Mouse (Mus musculus): ENCODE measurements around the gene Pex14. TPM values are rescaled to one million over a fixed set of nuclear protein-coding genes. Genes with fewer than 3 reads are reported as not detected.
A peak's percentile ranks its signal among the peaks of the same experiment; 100 is the strongest.

Pex14 gene
- polyA plus RNA-seq, 1 experiment from 2014 or later: 43.7 TPM

GRCm38 (mm10) chr4:149058298-149058697 is 41.4 kb downstream of the Pex14 start:
- WGBS: 52% methylated on average over 7 of the region's 7 CpGs
- peak overlapping the region; percentile 42 for H3K4me2 ChIP-seq
- no peak for ATAC-seq (ENCODE audit: insufficient read depth)

GRCm38 (mm10) chr4:149057470-149057869 is 42.2 kb downstream of the Pex14 start:
- ATAC-seq (ENCODE audit: insufficient read depth) (no peak; the same call in 1 of the 2 replicates), DNase-seq (peak; percentile 61)
- Histone ChIP-seq H3K4me1 (ENCODE audit: insufficient read depth) (peaks cover 13% of the 10 kb centered on the region; the same call in 1 of the 2 replicates), H3K27ac (ENCODE audit: low read depth) (peak overlapping the region; percentile 59; the same call in 1 of the 2 replicates), H3K9me3 (ENCODE audit: low read depth, low read length) (no peaks in the 10 kb centered on the region), H3K9ac (no peak overlapping the region), H3K4me2 (peak overlapping the region; percentile 38; the same call in 1 of the 2 replicates), H3K27me3 (ENCODE audit: insufficient read depth, low read length) (no peaks in the 10 kb centered on the region), H3K36me3 (ENCODE audit: insufficient read depth) (no peaks in the 10 kb centered on the region), H3K4me3 (ENCODE audit: low read depth, low read length) (no peak overlapping the region)
- 27% methylated on average over 14 of the region's 14 CpGs for WGBS
- no peak for TF ChIP-seq CTCF (IDR thresholded peaks at IDR 0.05; ENCODE audit: low read depth)

More at GRCm38 (mm10) chr4:149058298-149058697, 41.4 kb downstream of the Pex14 start:
- H3K9ac ChIP-seq: no peak overlapping the region
- no peak overlapping the region for H3K4me3 ChIP-seq (ENCODE audit: low read depth, low read length)
- no peaks in the 10 kb centered on the region for H3K27me3 ChIP-seq (ENCODE audit: insufficient read depth, low read length)
- DNase-seq: no peak
- peak overlapping the region; percentile 82 for H3K27ac ChIP-seq (ENCODE audit: low read depth)
- H3K36me3 ChIP-seq (ENCODE audit: insufficient read depth): no peaks in the 10 kb centered on the region
- peaks cover 13% of the 10 kb centered on the region; the same call in 1 of the 2 replicates for H3K4me1 ChIP-seq (ENCODE audit: insufficient read depth)
- no peak for TF ChIP-seq CTCF (IDR thresholded peaks at IDR 0.05; ENCODE audit: low read depth)
- H3K9me3 ChIP-seq (ENCODE audit: low read depth, low read length): no peaks in the 10 kb centered on the region

- WGBS: 67% methylated on average over 16 of the region's 16 CpGs
- H3K4me1 ChIP-seq (ENCODE audit: insufficient read depth): peaks cover 13% of the 10 kb centered on the region; the same call in 1 of the 2 replicates
- ATAC-seq (ENCODE audit: insufficient read depth): no peak
- H3K36me3 ChIP-seq (ENCODE audit: insufficient read depth): no peaks in the 10 kb centered on the region
- H3K9me3 ChIP-seq (ENCODE audit: low read depth, low read length): no peaks in the 10 kb centered on the region
- no peak overlapping the region for H3K27ac ChIP-seq (ENCODE audit: low read depth)
- H3K27me3 ChIP-seq (ENCODE audit: insufficient read depth, low read length): no peaks in the 10 kb centered on the region
- no peak for DNase-seq
- H3K9ac ChIP-seq: no peak overlapping the region
- no peak for TF ChIP-seq CTCF (IDR thresholded peaks at IDR 0.05; ENCODE audit: low read depth)
- no peak overlapping the region for H3K4me3 ChIP-seq (ENCODE audit: low read depth, low read length)
- H3K4me2 ChIP-seq: peak overlapping the region; percentile 38; the same call in 1 of the 2 replicates
These were observed 42.7 kb downstream of the Pex14 start for GRCm38 (mm10) chr4:149056957-149057356.

- no peak overlapping the region for H3K27ac ChIP-seq (ENCODE audit: low read depth)
- no peak overlapping the region for H3K4me2 ChIP-seq
- no peaks in the 10 kb centered on the region for H3K9me3 ChIP-seq (ENCODE audit: low read depth, low read length)
- no peak for TF ChIP-seq CTCF (IDR thresholded peaks at IDR 0.05; ENCODE audit: low read depth)
- no peaks in the 10 kb centered on the region for H3K36me3 ChIP-seq (ENCODE audit: insufficient read depth)
- ATAC-seq (ENCODE audit: insufficient read depth): no peak
- no peak overlapping the region for H3K4me3 ChIP-seq (ENCODE audit: low read depth, low read length)
- peaks cover 11% of the 10 kb centered on the region; the same call in 1 of the 2 replicates for H3K4me1 ChIP-seq (ENCODE audit: insufficient read depth)
- no peak overlapping the region for H3K9ac ChIP-seq
- no peaks in the 10 kb centered on the region for H3K27me3 ChIP-seq (ENCODE audit: insufficient read depth, low read length)
- WGBS: 73% methylated on average over 6 of the region's 6 CpGs
- DNase-seq: no peak
These were observed 43.8 kb downstream of the Pex14 start for GRCm38 (mm10) chr4:149055847-149056246.

- H3K27ac ChIP-seq (ENCODE audit: low read depth): peak overlapping the region; percentile 78
- peaks cover 12% of the 10 kb centered on the region for H3K4me1 ChIP-seq (ENCODE audit: insufficient read depth)
- H3K9me3 ChIP-seq (ENCODE audit: low read depth, low read length): no peaks in the 10 kb centered on the region
- no peak for TF ChIP-seq CTCF (IDR thresholded peaks at IDR 0.05; ENCODE audit: low read depth)
- no peaks in the 10 kb centered on the region for H3K36me3 ChIP-seq (ENCODE audit: insufficient read depth)
- peak overlapping the region; percentile 42 for H3K4me2 ChIP-seq
- no peaks in the 10 kb centered on the region for H3K27me3 ChIP-seq (ENCODE audit: insufficient read depth, low read length)
- no peak overlapping the region for H3K4me3 ChIP-seq (ENCODE audit: low read depth, low read length)
- H3K9ac ChIP-seq: no peak overlapping the region; the same call in 1 of the 2 replicates
- DNase-seq: peak; percentile 70
- WGBS: 10% methylated on average over 16 of the region's 16 CpGs
- ATAC-seq (ENCODE audit: insufficient read depth): peak; percentile 75
These were observed 50.1 kb downstream of the Pex14 start for GRCm38 (mm10) chr4:149049351-149050159.

GRCm38 (mm10) chr4:149048625-149049228 is 50.9 kb downstream of the Pex14 start:
- H3K4me2 ChIP-seq: peak overlapping the region; percentile 42
- no peaks in the 10 kb centered on the region for H3K9me3 ChIP-seq (ENCODE audit: low read depth, low read length)
- H3K9ac ChIP-seq: no peak overlapping the region
- H3K4me3 ChIP-seq (ENCODE audit: low read depth, low read length): no peak overlapping the region
- 41% methylated on average over 10 of the region's 10 CpGs for WGBS
- H3K4me1 ChIP-seq (ENCODE audit: insufficient read depth): peaks cover 12% of the 10 kb centered on the region
- ATAC-seq (ENCODE audit: insufficient read depth) (peak; percentile 57; the same call in 1 of the 2 replicates), DNase-seq (peak; percentile 61)
- H3K27me3 ChIP-seq (ENCODE audit: insufficient read depth, low read length): no peaks in the 10 kb centered on the region
- no peak for TF ChIP-seq CTCF (IDR thresholded peaks at IDR 0.05; ENCODE audit: low read depth)
- H3K36me3 ChIP-seq (ENCODE audit: insufficient read depth): no peaks in the 10 kb centered on the region
- H3K27ac ChIP-seq (ENCODE audit: low read depth): peak overlapping the region; percentile 78

GRCm38 (mm10) chr4:149047360-149047759 is 52.3 kb downstream of the Pex14 start:
- Histone ChIP-seq H3K27me3 (ENCODE audit: insufficient read depth, low read length) (no peaks in the 10 kb centered on the region), H3K36me3 (ENCODE audit: insufficient read depth) (no peaks in the 10 kb centered on the region), H3K9ac (no peak overlapping the region), H3K27ac (ENCODE audit: low read depth) (no peak overlapping the region), H3K4me2 (no peak overlapping the region), H3K4me1 (ENCODE audit: insufficient read depth) (peaks cover 12% of the 10 kb centered on the region), H3K9me3 (ENCODE audit: low read depth, low read length) (no peaks in the 10 kb centered on the region), H3K4me3 (ENCODE audit: low read depth, low read length) (no peak overlapping the region)
- peak; percentile 81 for TF ChIP-seq CTCF (IDR thresholded peaks at IDR 0.05; ENCODE audit: low read depth)
- WGBS: 9% methylated on average over 10 of the region's 10 CpGs
- ATAC-seq (ENCODE audit: insufficient read depth) (no peak), DNase-seq (peak; percentile 74)

All from lung, embryonic 14.5 days (tissue).